Mouse (Mus musculus) forebrain, embryonic 14.5 days (tissue): ENCODE measurements around the gene Ankrd2. TPM values are rescaled to one million over a fixed set of nuclear protein-coding genes. Genes with fewer than 3 reads are reported as not detected.
A peak's percentile ranks its signal among the peaks of the same experiment; 100 is the strongest.
"Not testable (repeated sequence)": the region's sequence is repeated elsewhere in the genome, so short reads cannot be mapped to it uniquely, and the experiment has no call there.

Experiments used
- ATAC-seq: fragments of 200-750 bp; cut with Nextera tagmentation; 2 replicates; pipeline ENCODE4 v1.8.0; 2017; ENCODE audit warnings: mild to moderate bottlenecking, moderate library complexity
- DNase-seq: peaks from one replicate; pipeline ENCODE4 v3.0.0-alpha.2; 2015; ENCODE audit warnings: low spot score
- H3K27ac ChIP-seq: fragments of 300-500 bp; sonication (generic); 2 replicates; pipeline ENCODE4 v1.5.1; 2014; ENCODE audit warnings: low read depth, mild to moderate bottlenecking, control low read depth, low read length, moderate library complexity
- H3K27me3 ChIP-seq: fragments of 300-500 bp; sonication (generic); replicated peaks from 2 replicates; pipeline ENCODE4 v1.6.1; 2014; ENCODE audit warnings: low read length, control low read depth, mixed read lengths; ENCODE audit not compliant: control insufficient read depth, insufficient read depth
- H3K36me3 ChIP-seq: fragments of 300-500 bp; sonication (generic); 2 replicates; pipeline ENCODE4 v1.6.1; 2014; ENCODE audit warnings: low read length, control low read depth; ENCODE audit not compliant: control insufficient read depth, insufficient read depth
- H3K4me1 ChIP-seq: fragments of 300-500 bp; sonication (generic); 2 replicates; pipeline ENCODE4 v1.6.1; 2014; ENCODE audit warnings: antibody characterized with exemption, low read length, control low read depth; ENCODE audit not compliant: control insufficient read depth, insufficient read depth
- H3K4me2 ChIP-seq: fragments of 300-500 bp; sonication (generic); 2 replicates; pipeline ENCODE4 v1.6.1; 2014; ENCODE audit warnings: mild to moderate bottlenecking, control low read depth, low read length
- H3K4me3 ChIP-seq: fragments of 300-500 bp; sonication (generic); 2 replicates; pipeline ENCODE4 v1.5.1; 2014; ENCODE audit warnings: low read depth, low read length, control low read depth
- H3K9ac ChIP-seq: fragments of 300-500 bp; sonication (generic); 2 replicates; pipeline ENCODE4 v1.6.1; 2014; ENCODE audit warnings: mild to moderate bottlenecking, low read length, control low read depth, moderate library complexity
- H3K9me3 ChIP-seq: fragments of 300-500 bp; sonication (generic); replicated peaks from 2 replicates; pipeline ENCODE4 v1.6.1; 2016; ENCODE audit warnings: low read length, control low read depth, mixed read lengths; ENCODE audit not compliant: control insufficient read depth
- WGBS: fragments of 180-500 bp; shearing (Covaris S2); extraction: QIAGEN DNeasy Blood & Tissue Kit; methylation state at CpG from one replicate; pipeline ENCODE4 v1.1.7; 2014; 5-methylcytosine and 5-hydroxymethylcytosine counted together
- polyA plus RNA-seq: library from polyadenylated mRNA; unstranded; fragments of >200 nt; fragmentation: Nextera tagmentation; extraction: Ambion mirVana; gene quantifications from 2 replicates; pipeline ENCODE4 v1.2.1, GENCODE M21; 2014

The Ankrd2 gene
- polyA plus RNA-seq, 1 experiment from 2014 or later: 0.47 TPM

DNA sequence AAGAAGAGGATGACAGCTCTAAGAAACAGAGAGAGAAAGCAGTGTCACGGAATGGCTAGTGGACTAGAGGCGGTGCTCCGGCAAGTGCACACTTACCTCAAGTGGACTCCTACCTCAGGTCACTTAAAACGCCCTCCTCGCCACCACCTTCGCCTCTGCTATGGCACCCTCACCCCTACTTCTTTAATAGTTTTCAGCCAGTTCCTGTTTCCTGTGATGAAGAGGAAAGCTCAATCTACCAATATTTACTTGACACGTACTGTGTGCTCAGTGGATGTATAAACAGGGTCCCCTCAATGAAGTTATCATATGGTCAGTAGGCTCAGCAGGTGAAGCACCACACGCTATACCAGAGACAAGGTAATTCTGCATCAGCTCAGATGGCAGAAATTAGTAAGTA is 42.8 kb downstream of the Ankrd2 start:
- 94% methylated on average over 8 of the region's 8 CpGs for WGBS
- Histone ChIP-seq H3K9ac (no peak overlapping the region), H3K4me3 (no peak overlapping the region), H3K4me1 (no peaks in the 10 kb centered on the region), H3K4me2 (no peak overlapping the region), H3K36me3 (peaks cover 34% of the 10 kb centered on the region), H3K27ac (no peak overlapping the region), H3K27me3 (no peaks in the 10 kb centered on the region), H3K9me3 (no peaks in the 10 kb centered on the region)
- DNase-seq: no peak
- no peak for ATAC-seq

DNA sequence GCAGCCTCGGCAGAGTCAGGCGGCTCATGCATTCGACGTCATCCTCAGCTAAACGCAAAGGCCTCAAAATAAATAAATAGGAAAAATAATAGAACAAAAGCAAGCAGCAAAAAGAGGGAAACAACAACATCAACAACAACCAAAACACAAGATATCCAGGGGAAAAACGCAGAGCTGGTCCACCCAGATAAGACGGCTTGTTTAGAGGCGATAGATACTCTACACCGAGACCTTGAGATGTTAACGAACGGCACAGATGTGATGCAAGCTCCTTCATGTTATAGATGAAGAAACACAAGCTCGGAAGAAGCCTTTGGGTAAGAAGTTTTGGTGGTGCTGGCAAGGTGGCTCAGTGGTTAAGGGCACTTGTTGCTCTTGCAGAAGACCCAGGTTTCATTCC is 43.2 kb downstream of the Ankrd2 start:
- Histone ChIP-seq H3K9ac (no peak overlapping the region), H3K4me1 (no peaks in the 10 kb centered on the region), H3K27ac (no peak overlapping the region), H3K4me2 (no peak overlapping the region), H3K27me3 (no peaks in the 10 kb centered on the region), H3K9me3 (no peaks in the 10 kb centered on the region), H3K4me3 (no peak overlapping the region), H3K36me3 (peaks cover 31% of the 10 kb centered on the region)
- DNase-seq: no peak
- 94% methylated on average over 12 of the region's 12 CpGs for WGBS
- ATAC-seq: no peak

DNA sequence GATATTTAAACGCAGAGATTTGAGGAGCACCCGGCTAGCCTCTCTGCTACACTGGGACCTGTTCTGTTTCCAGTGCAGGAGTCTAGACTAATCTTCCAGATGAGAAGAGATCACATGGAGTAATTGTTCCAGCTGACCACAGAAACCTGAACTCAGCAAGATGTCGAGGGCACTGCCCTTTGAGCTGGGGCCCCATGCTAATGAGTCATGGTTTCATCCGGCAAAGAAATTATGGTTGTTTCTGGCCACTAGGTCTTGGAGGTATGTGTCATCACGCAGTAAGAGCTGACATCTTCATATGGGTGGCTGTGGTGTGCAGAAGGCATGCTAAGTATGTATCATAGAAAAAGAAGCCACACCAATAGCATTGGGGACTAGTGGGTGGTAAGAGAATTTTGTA is 44.1 kb downstream of the Ankrd2 start:
- Histone ChIP-seq H3K4me3 (no peak overlapping the region), H3K27ac (no peak overlapping the region), H3K4me2 (no peak overlapping the region), H3K9me3 (no peaks in the 10 kb centered on the region), H3K36me3 (peaks cover 22% of the 10 kb centered on the region), H3K27me3 (no peaks in the 10 kb centered on the region), H3K9ac (no peak overlapping the region), H3K4me1 (no peaks in the 10 kb centered on the region)
- ATAC-seq (no peak), DNase-seq (no peak)
- WGBS: 84% methylated on average over 5 of the region's 5 CpGs

DNA sequence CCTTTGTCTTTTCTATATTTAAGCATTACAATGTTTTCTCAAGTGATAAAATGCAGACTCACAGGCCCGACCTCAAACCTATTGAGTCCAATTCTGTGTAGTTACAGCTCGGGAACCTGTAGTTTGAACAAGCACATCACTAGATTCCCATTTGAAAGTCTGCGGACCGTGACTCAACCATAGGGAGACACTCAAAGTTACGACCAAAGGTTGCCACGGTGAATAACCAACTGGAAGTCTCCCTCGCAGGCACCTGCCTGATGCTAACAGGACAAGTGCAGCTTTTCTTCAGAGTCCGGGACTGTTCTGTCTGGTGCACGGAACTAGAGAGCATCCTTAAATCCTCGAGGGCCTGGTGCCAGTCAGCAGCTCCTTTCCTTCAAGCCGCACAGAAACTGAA is 44.7 kb downstream of the Ankrd2 start:
- Histone ChIP-seq H3K4me2 (no peak overlapping the region), H3K4me3 (no peak overlapping the region), H3K27ac (no peak overlapping the region), H3K4me1 (0 out of 2 replicates have a peak, but pooled peaks cover 1% of the 10 kb centered on the region), H3K9me3 (no peaks in the 10 kb centered on the region), H3K27me3 (no peaks in the 10 kb centered on the region), H3K36me3 (peaks cover 16% of the 10 kb centered on the region), H3K9ac (no peak overlapping the region)
- ATAC-seq: no peak
- WGBS: 87% methylated on average over 11 of the region's 11 CpGs
- DNase-seq: no peak

DNA sequence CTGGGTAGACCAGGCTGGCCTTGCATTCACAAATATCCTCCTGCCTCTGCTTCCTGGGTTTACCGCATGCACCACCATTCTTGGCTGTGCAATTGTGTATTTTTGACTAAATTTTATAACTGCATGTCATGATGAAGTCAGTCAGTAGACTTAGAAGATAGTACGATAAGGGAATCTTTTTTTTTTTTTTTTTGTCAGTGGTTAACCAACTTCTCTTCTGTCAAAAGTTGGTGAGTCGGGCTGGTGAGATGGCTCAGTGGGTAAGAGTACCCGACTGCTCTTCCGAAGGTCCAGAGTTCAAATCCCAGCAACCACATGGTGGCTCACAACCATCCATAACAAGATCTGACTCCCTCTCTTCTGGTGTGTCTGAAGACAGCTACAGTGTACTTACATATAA is 45.8 kb downstream of the Ankrd2 start:
- WGBS: 94% methylated on average over 5 of the region's 5 CpGs
- H3K4me3 ChIP-seq, H3K9ac ChIP-seq, H3K9me3 ChIP-seq, H3K4me1 ChIP-seq, H3K27ac ChIP-seq, H3K4me2 ChIP-seq, H3K27me3 ChIP-seq, DNase-seq, ATAC-seq, H3K36me3 ChIP-seq: not testable (repeated sequence)

DNA sequence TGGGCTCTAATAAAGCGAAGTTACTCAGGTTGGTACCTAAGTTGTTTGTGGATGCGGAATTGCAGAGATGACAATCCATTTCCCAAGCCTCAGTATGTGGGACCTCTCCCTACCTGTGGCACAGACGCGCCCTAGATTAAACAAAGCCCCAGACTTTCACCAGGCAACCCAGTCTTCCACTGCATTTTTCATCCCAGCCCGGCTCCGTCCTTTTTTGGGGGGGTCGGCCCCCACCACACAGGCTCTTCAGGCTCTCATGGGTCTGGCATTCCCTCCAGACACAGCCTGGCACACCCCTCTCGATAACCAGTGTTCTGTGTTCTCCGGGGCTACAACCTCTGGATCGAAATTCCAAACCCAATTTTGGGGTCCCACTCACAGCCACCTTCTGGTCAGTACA is 49.9 kb downstream of the Ankrd2 start:
- H3K4me3 ChIP-seq: peak overlapping the region; percentile 75
- 5% methylated on average over 10 of the region's 10 CpGs for WGBS
- peak overlapping the region; percentile 74 for H3K4me2 ChIP-seq
- peak overlapping the region; percentile 80 for H3K9ac ChIP-seq
- ATAC-seq (no peak; the same call in 1 of the 2 replicates), DNase-seq (no peak)
- no peaks in the 10 kb centered on the region for H3K9me3 ChIP-seq
- H3K27ac ChIP-seq: peak overlapping the region; percentile 52; the same call in 1 of the 2 replicates
- H3K4me1 ChIP-seq: peaks cover 12% of the 10 kb centered on the region; the same call in 1 of the 2 replicates
- H3K27me3 ChIP-seq: no peaks in the 10 kb centered on the region
- H3K36me3 ChIP-seq: no peaks in the 10 kb centered on the region

DNA sequence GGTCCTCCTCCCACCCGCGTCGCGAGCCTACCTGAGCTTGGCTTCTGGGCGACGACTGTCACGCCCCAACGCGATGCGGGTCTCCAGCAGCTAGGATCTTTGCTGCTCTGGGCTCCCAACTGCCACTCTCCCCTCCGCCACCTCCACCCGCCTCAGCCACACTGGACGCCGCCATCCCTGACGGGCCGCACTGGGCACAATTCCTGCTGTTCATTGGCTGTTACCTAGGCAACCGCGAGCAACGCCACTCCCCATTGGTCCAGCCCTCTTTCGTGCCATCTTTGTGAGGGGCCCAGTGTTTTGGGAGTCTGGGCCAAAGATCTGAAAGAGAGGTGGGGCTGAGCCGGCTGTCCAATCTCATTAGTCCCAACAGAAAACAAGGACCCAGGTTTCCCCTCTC is 50.4 kb downstream of the Ankrd2 start, which contains the start of gene Morn4:
Morn4 (minus strand) TSS at position 192 of the 400 bp plus-strand sequence.
- H3K4me3 ChIP-seq: peak within 1 kb of the TSS; percentile 75
- 0% methylated on average over 21 of the region's 21 CpGs for WGBS
- peak; percentile 87 for ATAC-seq
- no peaks in the 10 kb centered on the region for H3K27me3 ChIP-seq
- H3K9ac ChIP-seq: peak within 1 kb of the TSS; percentile 80
- H3K4me2 ChIP-seq: peak within 1 kb of the TSS; percentile 74
- peaks cover 15% of the 10 kb centered on the region for H3K4me1 ChIP-seq
- H3K9me3 ChIP-seq: no peaks in the 10 kb centered on the region
- no peaks in the 10 kb centered on the region for H3K36me3 ChIP-seq
- DNase-seq: peak; percentile 97
- H3K27ac ChIP-seq: peak within 1 kb of the TSS; percentile 52; the same call in 1 of the 2 replicates

DNA sequence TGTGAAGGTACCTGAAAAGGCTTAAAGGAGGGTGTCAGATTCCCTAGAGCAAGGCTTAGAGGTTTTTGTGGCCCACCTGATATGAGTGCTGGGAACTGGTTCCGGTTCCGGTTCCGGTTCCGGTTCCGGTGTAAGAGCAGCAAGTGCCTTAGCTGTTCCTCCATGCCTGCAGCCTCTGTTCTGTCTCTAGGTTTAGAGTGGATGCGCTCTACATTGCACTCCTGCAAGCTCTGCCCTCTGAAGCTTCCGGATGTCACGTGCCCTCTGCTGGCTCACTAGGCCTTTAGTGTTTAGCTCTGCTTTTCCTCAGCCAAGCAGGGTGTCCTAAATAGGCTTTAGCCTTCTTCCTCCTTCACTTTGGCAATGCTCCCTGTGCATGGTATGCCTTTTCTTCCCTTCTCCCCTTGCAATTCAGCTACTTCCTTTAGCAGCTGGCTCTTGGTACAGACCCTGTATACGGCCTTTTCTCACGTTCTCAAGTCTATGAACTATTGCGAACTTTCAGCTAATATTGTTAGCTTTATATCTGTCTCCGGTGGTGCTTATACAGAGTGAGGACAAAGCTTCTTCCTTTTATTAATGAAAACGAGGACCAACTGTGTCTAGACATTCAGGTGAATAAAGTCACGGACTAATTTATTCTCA is 53.4 kb downstream of the Ankrd2 start:
- Histone ChIP-seq H3K4me3 (no peak overlapping the region), H3K27me3 (no peaks in the 10 kb centered on the region), H3K4me1 (peaks cover 23% of the 10 kb centered on the region), H3K36me3 (0 out of 2 replicates have a peak, but pooled peaks cover 6% of the 10 kb centered on the region), H3K9me3 (no peaks in the 10 kb centered on the region), H3K27ac (peak overlapping the region; percentile 22), H3K4me2 (peak overlapping the region; percentile 62), H3K9ac (no peak overlapping the region)
- ATAC-seq (no peak), DNase-seq (peak; percentile 52)
- 26% methylated on average over 14 of the region's 14 CpGs for WGBS
